Mouse (Mus musculus) forebrain, embryonic 10.5 days (tissue): Measurements from ENCODE around the gene Il17rd. TPM values are rescaled to one million over a fixed set of nuclear protein-coding genes. Genes with fewer than 3 reads are reported as not detected.
A peak's percentile ranks its signal among the peaks of the same experiment; 100 is the strongest.

Source experiments
- DNase-seq: peaks from one replicate; pipeline ENCODE4 v3.0.0-alpha.2; 2017; ENCODE audit warnings: low spot score; ENCODE audit errors: extremely low spot score
- H3K27ac ChIP-seq: fragments of 300-500 bp; sonication (generic); 2 replicates; pipeline ENCODE4 v1.5.1; 2016; ENCODE audit warnings: mild to moderate bottlenecking
- H3K27me3 ChIP-seq: fragments of 300-500 bp; sonication (generic); 2 replicates; pipeline ENCODE4 v1.6.1; 2016; ENCODE audit warnings: mild to moderate bottlenecking; ENCODE audit not compliant: poor library complexity, severe bottlenecking
- H3K36me3 ChIP-seq: fragments of 300-500 bp; sonication (generic); replicated peaks from 2 replicates; pipeline ENCODE4 v1.6.1; 2016; ENCODE audit warnings: mild to moderate bottlenecking, moderate library complexity
- H3K4me1 ChIP-seq: fragments of 300-500 bp; sonication (generic); 2 replicates; pipeline ENCODE4 v1.6.1; 2016
- H3K4me3 ChIP-seq: fragments of 300-500 bp; sonication (generic); 2 replicates; pipeline ENCODE4 v1.5.1; 2016; ENCODE audit warnings: mild to moderate bottlenecking, moderate library complexity
- H3K9me3 ChIP-seq: fragments of 300-500 bp; sonication (generic); 2 replicates; pipeline ENCODE4 v1.6.1; 2016; ENCODE audit warnings: mild to moderate bottlenecking, moderate library complexity
- WGBS: fragments of 180-500 bp; shearing (Covaris S2); methylation state at CpG from one replicate; pipeline ENCODE4 v1.1.7; 2016; 5-methylcytosine and 5-hydroxymethylcytosine counted together
- polyA plus RNA-seq: library from polyadenylated mRNA; unstranded; fragments of >200 nt; fragmentation: Nextera tagmentation; extraction: Ambion mirVana; gene quantifications from 2 replicates; pipeline ENCODE4 v1.2.1, GENCODE M21; 2016

Il17rd gene
- 7.4 and 9.6 TPM in 2 replicates for polyA plus RNA-seq

- Histone ChIP-seq H3K36me3 (no peaks in the 10 kb centered on the region), H3K4me3 (peak within 1 kb of the TSS; percentile 95), H3K27me3 (peaks cover 29% of the 10 kb centered on the region), H3K4me1 (peaks cover 55% of the 10 kb centered on the region), H3K27ac (peak within 1 kb of the TSS; percentile 96), H3K9me3 (no peaks in the 10 kb centered on the region)
- DNase-seq: peak; percentile 91
- under 1% methylated on average over 29 of the region's 29 CpGs for WGBS
These were observed at the start of gene Il17rd for GRCm38 (mm10) chr14:27038783-27039182. Gene Il17rd (plus strand): TSS chr14:27038941.

GRCm38 (mm10) chr14:26991622-26992021 lies 47.1 kb upstream of the Il17rd start:
- Histone ChIP-seq H3K4me3 (no peak overlapping the region), H3K36me3 (no peaks in the 10 kb centered on the region), H3K9me3 (no peaks in the 10 kb centered on the region), H3K4me1 (peaks cover 17% of the 10 kb centered on the region), H3K27ac (no peak overlapping the region), H3K27me3 (peaks cover 29% of the 10 kb centered on the region)
- DNase-seq: no peak
- WGBS: 69% methylated on average over 18 of the region's 18 CpGs

GRCm38 (mm10) chr14:26993427-26993826 lies 45.3 kb upstream of the Il17rd start:
- Histone ChIP-seq H3K4me1 (peaks cover 17% of the 10 kb centered on the region), H3K4me3 (no peak overlapping the region), H3K27ac (0 out of 2 replicates have a peak overlapping the region, but pooled peaks have one; percentile 11), H3K36me3 (no peaks in the 10 kb centered on the region), H3K27me3 (peaks cover 44% of the 10 kb centered on the region), H3K9me3 (no peaks in the 10 kb centered on the region)
- DNase-seq: no peak
- 69% methylated on average over 3 of the region's 3 CpGs for WGBS

GRCm38 (mm10) chr14:26994211-26994741 lies 44.5 kb upstream of the Il17rd start, which contains the start of gene Hesx1:
Gene Hesx1 (plus strand): TSS chr14:26994416.
- no peaks in the 10 kb centered on the region for H3K9me3 ChIP-seq
- peak within 1 kb of the TSS; percentile 77 for H3K27ac ChIP-seq
- H3K4me3 ChIP-seq: peak within 1 kb of the TSS; percentile 42
- peaks cover 53% of the 10 kb centered on the region for H3K27me3 ChIP-seq
- 13% methylated on average over 16 of the region's 16 CpGs for WGBS
- peaks cover 17% of the 10 kb centered on the region for H3K4me1 ChIP-seq
- no peaks in the 10 kb centered on the region for H3K36me3 ChIP-seq
- peak; percentile 61 for DNase-seq

- H3K27ac ChIP-seq: no peak overlapping the region
These were observed 42.5 kb upstream of the Il17rd start for GRCm38 (mm10) chr14:26996257-26996656.

GRCm38 (mm10) chr14:27000386-27000785 lies 38.4 kb upstream of the Il17rd start:
- Histone ChIP-seq H3K4me3 (peak overlapping the region; percentile 23), H3K27me3 (peaks cover 90% of the 10 kb centered on the region), H3K27ac (no peak overlapping the region), H3K4me1 (peaks cover 9% of the 10 kb centered on the region), H3K9me3 (no peaks in the 10 kb centered on the region), H3K36me3 (no peaks in the 10 kb centered on the region)
- no peak for DNase-seq
- 2% methylated on average over 11 of the region's 11 CpGs for WGBS

More at GRCm38 (mm10) chr14:26996257-26996656, 42.5 kb upstream of the Il17rd start:
- no peak for DNase-seq
- Histone ChIP-seq H3K9me3 (no peaks in the 10 kb centered on the region), H3K4me3 (no peak overlapping the region), H3K4me1 (peaks cover 26% of the 10 kb centered on the region), H3K36me3 (no peaks in the 10 kb centered on the region), H3K27me3 (peaks cover 72% of the 10 kb centered on the region)

GRCm38 (mm10) chr14:27004906-27005305 lies 33.8 kb upstream of the Il17rd start:
- peaks cover 89% of the 10 kb centered on the region for H3K27me3 ChIP-seq
- no peaks in the 10 kb centered on the region for H3K36me3 ChIP-seq
- DNase-seq: no peak
- 83% methylated on average over 7 of the region's 7 CpGs for WGBS
- no peak overlapping the region for H3K4me3 ChIP-seq
- H3K9me3 ChIP-seq: no peaks in the 10 kb centered on the region
- H3K4me1 ChIP-seq: peaks cover 20% of the 10 kb centered on the region
- no peak overlapping the region for H3K27ac ChIP-seq

- Histone ChIP-seq H3K9me3 (no peaks in the 10 kb centered on the region), H3K36me3 (no peaks in the 10 kb centered on the region), H3K27ac (no peak overlapping the region), H3K4me1 (peaks cover 12% of the 10 kb centered on the region), H3K27me3 (peaks cover 81% of the 10 kb centered on the region), H3K4me3 (no peak overlapping the region)
- peak; percentile 21 for DNase-seq
- WGBS: 7% methylated on average over 6 of the region's 6 CpGs
These were observed 32.8 kb upstream of the Il17rd start for GRCm38 (mm10) chr14:27005937-27006336.

- peaks cover 1% of the 10 kb centered on the region for H3K4me1 ChIP-seq
- no peaks in the 10 kb centered on the region for H3K9me3 ChIP-seq
- WGBS: 81% methylated on average over 5 of the region's 5 CpGs
- peaks cover 31% of the 10 kb centered on the region for H3K27me3 ChIP-seq
- no peak overlapping the region for H3K27ac ChIP-seq
- no peaks in the 10 kb centered on the region for H3K36me3 ChIP-seq
- no peak overlapping the region for H3K4me3 ChIP-seq
- no peak for DNase-seq
These were observed 27.2 kb upstream of the Il17rd start for GRCm38 (mm10) chr14:27011561-27011960.

- Histone ChIP-seq H3K36me3 (no peaks in the 10 kb centered on the region), H3K4me1 (no peaks in the 10 kb centered on the region), H3K27ac (no peak overlapping the region), H3K9me3 (no peaks in the 10 kb centered on the region), H3K4me3 (no peak overlapping the region), H3K27me3 (peaks cover 14% of the 10 kb centered on the region)
- WGBS: 83% methylated on average over 4 of the region's 4 CpGs
- DNase-seq: no peak
These were observed 25.1 kb upstream of the Il17rd start for GRCm38 (mm10) chr14:27013658-27014057.

GRCm38 (mm10) chr14:27017936-27018335 lies 20.8 kb upstream of the Il17rd start:
- WGBS: 96% methylated on average over 2 of the region's 2 CpGs
- H3K4me1 ChIP-seq: peaks cover 5% of the 10 kb centered on the region

GRCm38 (mm10) chr14:27019850-27020249 lies 18.9 kb upstream of the Il17rd start:
- no peak overlapping the region for H3K4me3 ChIP-seq
- 94% methylated on average over 14 of the region's 14 CpGs for WGBS
- H3K36me3 ChIP-seq: no peaks in the 10 kb centered on the region
- H3K27ac ChIP-seq: no peak overlapping the region
- H3K4me1 ChIP-seq: peaks cover 5% of the 10 kb centered on the region
- no peaks in the 10 kb centered on the region for H3K27me3 ChIP-seq
- no peaks in the 10 kb centered on the region for H3K9me3 ChIP-seq
- no peak for DNase-seq

More at GRCm38 (mm10) chr14:27017936-27018335, 20.8 kb upstream of the Il17rd start:
- Histone ChIP-seq H3K36me3 (no peaks in the 10 kb centered on the region), H3K9me3 (no peaks in the 10 kb centered on the region), H3K27ac (no peak overlapping the region), H3K27me3 (no peaks in the 10 kb centered on the region), H3K4me3 (no peak overlapping the region)
- DNase-seq: no peak

- no peaks in the 10 kb centered on the region for H3K36me3 ChIP-seq
- peaks cover 8% of the 10 kb centered on the region for H3K4me1 ChIP-seq
- WGBS: 47% methylated on average over 11 of the region's 11 CpGs
- peak; percentile 67 for DNase-seq
- no peaks in the 10 kb centered on the region for H3K9me3 ChIP-seq
- no peak overlapping the region for H3K4me3 ChIP-seq
- no peak overlapping the region for H3K27ac ChIP-seq
- no peaks in the 10 kb centered on the region for H3K27me3 ChIP-seq
These were observed 15.9 kb upstream of the Il17rd start for GRCm38 (mm10) chr14:27022876-27023275.
